Mouse (Mus musculus) megakaryocyte, adult 5-6 weeks (primary cell): ENCODE measurements around the gene Tbccd1. TPM values are rescaled to one million over a fixed set of nuclear protein-coding genes. Genes with fewer than 3 reads are reported as not detected.

ENCODE experiments used
- ATAC-seq: 2 replicates; pipeline ENCODE4 v1.8.0; 2016; ENCODE audit warnings: mild to moderate bottlenecking, inconsistent platforms; ENCODE audit not compliant: poor library complexity, severe bottlenecking
- total RNA-seq, 2 experiments: library from RNA; stranded (forward) in 1 of 2; stranded (reverse) in 1 of 2; fragments of 153-499, 151-499 nt in 1 of 2; fragments of 221-1000, 200-1000 nt in 1 of 2; gene quantifications; 2 replicates each; pipeline versions ENCODE4 v1.2.3 to v1.2.4; 2015 to 2017

Gene Tbccd1
- total RNA-seq, 2 experiments from 2014 or later, result 21.0 to 24.1 TPM

GRCm38 (mm10) chr16:22873369-22873768 is 15.9 kb upstream of the Tbccd1 start:
- ATAC-seq, result no peak

GRCm38 (mm10) chr16:22872397-22872796 is 14.9 kb upstream of the Tbccd1 start:
- ATAC-seq, result no peak

- ATAC-seq, result no peak
These were observed 696 bp downstream of the Tbccd1 start for GRCm38 (mm10) chr16:22856773-22857172.

GRCm38 (mm10) chr16:22852709-22853108 is 4.8 kb downstream of the Tbccd1 start:
- ATAC-seq, result no peak

- ATAC-seq, result no peak
These were observed 9.1 kb downstream of the Tbccd1 start for GRCm38 (mm10) chr16:22848331-22848730.

- ATAC-seq, result no peak
These were observed 9.8 kb downstream of the Tbccd1 start for GRCm38 (mm10) chr16:22847686-22848085.

GRCm38 (mm10) chr16:22845481-22845880 is 12.0 kb downstream of the Tbccd1 start:
- no peak for ATAC-seq

- ATAC-seq, result no peak
These were observed 12.6 kb downstream of the Tbccd1 start for GRCm38 (mm10) chr16:22844834-22845233.

- no peak for ATAC-seq
These were observed 13.2 kb downstream of the Tbccd1 start for GRCm38 (mm10) chr16:22844061-22844801.

- ATAC-seq, result no peak
These were observed 14.6 kb downstream of the Tbccd1 start for GRCm38 (mm10) chr16:22842871-22843270.

GRCm38 (mm10) chr16:22839146-22839857 is 18.2 kb downstream of the Tbccd1 start:
- ATAC-seq, result no peak

- ATAC-seq, result no peak
These were observed 24.4 kb downstream of the Tbccd1 start for GRCm38 (mm10) chr16:22832932-22833525.

GRCm38 (mm10) chr16:22820731-22821130 is 36.7 kb downstream of the Tbccd1 start:
- no peak for ATAC-seq

- no peak for ATAC-seq
These were observed 46.0 kb downstream of the Tbccd1 start, which contains the start of gene Crygs for GRCm38 (mm10) chr16:22811477-22811876. Gene Crygs, minus strand, starts transcription at chr16:22811577.

- ATAC-seq, result peak; percentile 72
These were observed 49.9 kb downstream of the Tbccd1 start for GRCm38 (mm10) chr16:22807468-22808070.

GRCm38 (mm10) chr16:22802786-22803185 is 54.7 kb downstream of the Tbccd1 start:
- no peak for ATAC-seq

- 0 out of 2 replicates have a peak, but pooled peaks have one; percentile 34 for ATAC-seq
These were observed 56.7 kb downstream of the Tbccd1 start for GRCm38 (mm10) chr16:22800849-22801109.

GRCm38 (mm10) chr16:22800026-22800848 is 57.2 kb downstream of the Tbccd1 start:
- no peak for ATAC-seq

- ATAC-seq, result peak; percentile 97
These were observed 58.9 kb downstream of the Tbccd1 start for GRCm38 (mm10) chr16:22798520-22798919.

GRCm38 (mm10) chr16:22797521-22797920 is 59.9 kb downstream of the Tbccd1 start:
- no peak for ATAC-seq

GRCm38 (mm10) chr16:22795497-22795896 is 62.0 kb downstream of the Tbccd1 start:
- ATAC-seq, result no peak
